Mouse (Mus musculus) testis, adult 2 months (tissue): Measurements from ENCODE around the gene Dscam. TPM values are rescaled to one million over a fixed set of nuclear protein-coding genes. Genes with fewer than 3 reads are reported as not detected.

Source experiments
- H3K27ac ChIP-seq: fragments of 200-500 bp; 2 replicates; pipeline ENCODE4 v1.5.1; 2012; ENCODE audit warnings: low read depth, low read length; ENCODE audit not compliant: control insufficient read depth, insufficient read depth
- H3K27me3 ChIP-seq: fragments of 200-500 bp; 2 replicates; pipeline ENCODE4 v1.6.1; 2012; ENCODE audit warnings: mild to moderate bottlenecking, low read length, moderate library complexity; ENCODE audit not compliant: control insufficient read depth, insufficient read depth
- H3K36me3 ChIP-seq: fragments of 200-500 bp; 2 replicates; pipeline ENCODE4 v1.6.1; 2012; ENCODE audit warnings: mild to moderate bottlenecking, low read length; ENCODE audit not compliant: control insufficient read depth, insufficient read depth
- H3K4me1 ChIP-seq: fragments of 200-500 bp; 2 replicates; pipeline ENCODE4 v1.6.1; 2012; ENCODE audit warnings: low read length; ENCODE audit not compliant: control insufficient read depth, insufficient read depth
- H3K4me3 ChIP-seq: fragments of 200-500 bp; 2 replicates; pipeline ENCODE4 v1.5.1; 2012; ENCODE audit warnings: low read depth, mild to moderate bottlenecking, low read length, moderate library complexity, mixed read lengths; ENCODE audit not compliant: control insufficient read depth
- CTCF ChIP-seq: fragments of 200-500 bp; IDR thresholded peaks from 2 replicates; pipeline ENCODE4 v1.5.1; 2012; ENCODE audit warnings: low read depth, mild to moderate bottlenecking, inconsistent platforms, low read length, moderate library complexity; ENCODE audit not compliant: control insufficient read depth, insufficient read depth, insufficient replicate concordance
- POLR2A ChIP-seq: fragments of 200-500 bp; IDR thresholded peaks from 2 replicates; pipeline ENCODE4 v1.6.1; 2012; ENCODE audit warnings: low read depth, mild to moderate bottlenecking, inconsistent platforms, low read length, moderate library complexity; ENCODE audit not compliant: control insufficient read depth
- polyA plus RNA-seq: library from polyadenylated mRNA; depleted of rRNA; stranded (reverse); fragments of >200 nt; gene quantifications from 2 replicates; pipeline ENCODE4 v1.2.3, GENCODE M21; 2012

Dscam gene
- polyA plus RNA-seq, 1 experiment, result 0.94 TPM

- Histone ChIP-seq H3K4me1 (no peaks in the 10 kb centered on the region), H3K4me3 (no peak overlapping the region), H3K27me3 (no peaks in the 10 kb centered on the region), H3K36me3 (no peaks in the 10 kb centered on the region), H3K27ac (no peak overlapping the region)
- TF ChIP-seq CTCF (no peak), POLR2A (no peak)
These were observed 559.7 kb downstream of the Dscam start for GRCm38 (mm10) chr16:96610806-96611205.

GRCm38 (mm10) chr16:96602206-96602605 lies 568.3 kb downstream of the Dscam start:
- TF ChIP-seq CTCF, result no peak
- no peak for TF ChIP-seq POLR2A
- no peak overlapping the region for H3K4me3 ChIP-seq
- no peaks in the 10 kb centered on the region for H3K27me3 ChIP-seq
- H3K4me1 ChIP-seq, result no peaks in the 10 kb centered on the region
- no peaks in the 10 kb centered on the region for H3K36me3 ChIP-seq
- H3K27ac ChIP-seq, result no peak overlapping the region

GRCm38 (mm10) chr16:96600791-96601190 lies 569.8 kb downstream of the Dscam start:
- no peak overlapping the region for H3K4me3 ChIP-seq
- TF ChIP-seq CTCF (no peak), POLR2A (no peak)
- H3K36me3 ChIP-seq, result no peaks in the 10 kb centered on the region
- no peak overlapping the region for H3K27ac ChIP-seq
- H3K4me1 ChIP-seq, result no peaks in the 10 kb centered on the region
- H3K27me3 ChIP-seq, result no peaks in the 10 kb centered on the region

- no peaks in the 10 kb centered on the region for H3K4me1 ChIP-seq
- no peak overlapping the region for H3K27ac ChIP-seq
- TF ChIP-seq POLR2A (no peak), CTCF (no peak)
- no peaks in the 10 kb centered on the region for H3K27me3 ChIP-seq
- no peak overlapping the region for H3K4me3 ChIP-seq
- no peaks in the 10 kb centered on the region for H3K36me3 ChIP-seq
These were observed 571.0 kb downstream of the Dscam start for GRCm38 (mm10) chr16:96599401-96600060.

- Histone ChIP-seq H3K27ac (no peak overlapping the region), H3K4me1 (no peaks in the 10 kb centered on the region), H3K27me3 (no peaks in the 10 kb centered on the region), H3K36me3 (no peaks in the 10 kb centered on the region), H3K4me3 (no peak overlapping the region)
- TF ChIP-seq CTCF, result no peak
- TF ChIP-seq POLR2A, result no peak
These were observed 594.7 kb downstream of the Dscam start for GRCm38 (mm10) chr16:96575841-96576240.

GRCm38 (mm10) chr16:96567428-96567827 lies 603.1 kb downstream of the Dscam start:
- Histone ChIP-seq H3K27me3 (no peaks in the 10 kb centered on the region), H3K4me1 (no peaks in the 10 kb centered on the region), H3K36me3 (no peaks in the 10 kb centered on the region), H3K27ac (no peak overlapping the region), H3K4me3 (no peak overlapping the region)
- TF ChIP-seq CTCF, result no peak
- no peak for TF ChIP-seq POLR2A

- H3K4me3 ChIP-seq, result no peak overlapping the region
- TF ChIP-seq POLR2A, result no peak
- no peak for TF ChIP-seq CTCF
- no peaks in the 10 kb centered on the region for H3K27me3 ChIP-seq
- no peaks in the 10 kb centered on the region for H3K4me1 ChIP-seq
- no peak overlapping the region for H3K27ac ChIP-seq
- H3K36me3 ChIP-seq, result no peaks in the 10 kb centered on the region
These were observed 606.9 kb downstream of the Dscam start for GRCm38 (mm10) chr16:96563350-96564257.
